Mouse (Mus musculus) mesoderm, embryonic 11.5 days (tissue): ENCODE measurements around the gene Ghsr.
"Not testable (repeated sequence)": the region's sequence is repeated elsewhere in the genome, so short reads cannot be mapped to it uniquely, and the experiment has no call there.

ENCODE experiments used
- DNase-seq: peaks from one replicate; pipeline ENCODE4 v3.0.0-alpha.2; 2012; ENCODE audit warnings: low read depth, low spot score

Ghsr gene

GRCm38 (mm10) chr3:27371276-27371621, at the start of gene Ghsr:
TSS of gene Ghsr (plus strand) at chr3:27371351.
- no peak for DNase-seq

GRCm38 (mm10) chr3:27322591-27322990, 48.6 kb upstream of the Ghsr start:
- DNase-seq, result no peak

GRCm38 (mm10) chr3:27323551-27323950, 47.6 kb upstream of the Ghsr start:
- DNase-seq, result no peak

GRCm38 (mm10) chr3:27326633-27327191, 44.4 kb upstream of the Ghsr start:
- DNase-seq, result no peak

GRCm38 (mm10) chr3:27330706-27331105, 40.4 kb upstream of the Ghsr start:
- DNase-seq, result no peak

GRCm38 (mm10) chr3:27338437-27338836, 32.7 kb upstream of the Ghsr start:
- DNase-seq, result peak; percentile 38

- DNase-seq, result no peak
These were observed 32.3 kb upstream of the Ghsr start for GRCm38 (mm10) chr3:27338887-27339286.

- no peak for DNase-seq
These were observed 30.4 kb upstream of the Ghsr start for GRCm38 (mm10) chr3:27340757-27341156.

- peak; percentile 15 for DNase-seq
These were observed 28.7 kb upstream of the Ghsr start for GRCm38 (mm10) chr3:27342462-27342861.

- peak; percentile 22 for DNase-seq
These were observed 25.6 kb upstream of the Ghsr start for GRCm38 (mm10) chr3:27345526-27345925.

- no peak for DNase-seq
These were observed 22.7 kb upstream of the Ghsr start for GRCm38 (mm10) chr3:27348462-27348861.

GRCm38 (mm10) chr3:27351105-27351504, 20.0 kb upstream of the Ghsr start:
- peak; percentile 39 for DNase-seq

GRCm38 (mm10) chr3:27359100-27359720, 11.9 kb upstream of the Ghsr start:
- no peak for DNase-seq

- DNase-seq, result peak; percentile 80
These were observed 1.0 kb upstream of the Ghsr start for GRCm38 (mm10) chr3:27370125-27370524.

GRCm38 (mm10) chr3:27370582-27371275, 422 bp upstream of the Ghsr start:
- DNase-seq, result no peak

GRCm38 (mm10) chr3:27371725-27372650, 837 bp downstream of the Ghsr start:
- DNase-seq, result no peak

- DNase-seq, result no peak
These were observed 3.2 kb downstream of the Ghsr start for GRCm38 (mm10) chr3:27374396-27374795.

GRCm38 (mm10) chr3:27377935-27378334, 6.8 kb downstream of the Ghsr start:
- no peak for DNase-seq

GRCm38 (mm10) chr3:27384836-27385235, 13.7 kb downstream of the Ghsr start:
- no peak for DNase-seq

- no peak for DNase-seq
These were observed 18.8 kb downstream of the Ghsr start for GRCm38 (mm10) chr3:27389923-27390322.

- DNase-seq, result not testable (repeated sequence)
These were observed 29.8 kb downstream of the Ghsr start for GRCm38 (mm10) chr3:27400996-27401395.

GRCm38 (mm10) chr3:27406440-27406839, 35.3 kb downstream of the Ghsr start:
- DNase-seq, result no peak
